Mouse (Mus musculus) liver, adult 2 months (tissue): ENCODE data around the gene Myo1g.

ENCODE experiments used
- CTCF ChIP-seq: fragments of 200-500 bp; IDR thresholded peaks from 2 replicates; pipeline ENCODE4 v1.5.1; 2011; ENCODE audit warnings: low read depth, low read length, control low read depth
- POLR2A ChIP-seq: fragments of 200-500 bp; IDR thresholded peaks from 2 replicates; pipeline ENCODE4 v1.6.1; 2011; ENCODE audit warnings: low read length, control low read depth; ENCODE audit not compliant: insufficient read depth; ENCODE audit errors: extremely low read depth

GRCm38 (mm10) chr11:6560655-6561360 is 40.0 kb upstream of the Myo1g start:
- no peak for TF ChIP-seq CTCF
- TF ChIP-seq POLR2A, result no peak
